Mouse (Mus musculus) small intestine, adult 2 months (tissue): ENCODE results near the gene Olfr288. TPM values are rescaled to one million over a fixed set of nuclear protein-coding genes. Genes with fewer than 3 reads are reported as not detected.
A peak's percentile ranks its signal among the peaks of the same experiment; 100 is the strongest.

Source experiments
- H3K27ac ChIP-seq: fragments of 200-500 bp; 2 replicates; pipeline ENCODE4 v1.5.1; 2012; ENCODE audit warnings: low read depth, low read length, control low read depth, inconsistent platforms; ENCODE audit not compliant: insufficient read depth
- H3K27me3 ChIP-seq: fragments of 200-500 bp; 2 replicates; pipeline ENCODE4 v1.6.1; 2012; ENCODE audit warnings: mild to moderate bottlenecking, moderate library complexity, low read length, inconsistent platforms; ENCODE audit not compliant: control insufficient read depth, insufficient read depth
- H3K36me3 ChIP-seq: fragments of 200-500 bp; 2 replicates; pipeline ENCODE4 v1.6.1; 2012; ENCODE audit warnings: mild to moderate bottlenecking, low read length, control low read depth, inconsistent platforms; ENCODE audit not compliant: control insufficient read depth, insufficient read depth
- H3K4me1 ChIP-seq: fragments of 200-500 bp; 2 replicates; pipeline ENCODE4 v1.6.1; 2012; ENCODE audit warnings: low read length, inconsistent platforms, mixed read lengths; ENCODE audit not compliant: control insufficient read depth, insufficient read depth, insufficient read length
- H3K4me3 ChIP-seq: fragments of 200-500 bp; 2 replicates; pipeline ENCODE4 v1.5.1; 2012; ENCODE audit warnings: low read depth, mild to moderate bottlenecking, control low read depth, inconsistent platforms, low read length, moderate library complexity
- CTCF ChIP-seq: fragments of 200-500 bp; IDR thresholded peaks from 2 replicates; pipeline ENCODE4 v1.5.1; 2012; ENCODE audit warnings: low read depth, mild to moderate bottlenecking, control low read depth, inconsistent platforms, low read length, moderate library complexity, mixed read lengths; ENCODE audit not compliant: insufficient replicate concordance, insufficient read length; ENCODE audit errors: extremely low read depth
- POLR2A ChIP-seq: fragments of 200-500 bp; IDR thresholded peaks from 2 replicates; pipeline ENCODE4 v1.6.1; 2012; ENCODE audit warnings: low read depth, mild to moderate bottlenecking, control low read depth, inconsistent platforms, low read length, moderate library complexity
- WGBS: fragments of 180-500 bp; shearing (Covaris S2); methylation state at CpG from one replicate; pipeline ENCODE4 v1.1.7; 2018; 5-methylcytosine and 5-hydroxymethylcytosine counted together
- polyA plus RNA-seq: library from polyadenylated mRNA; depleted of rRNA; stranded (reverse); fragments of >200 nt; gene quantifications from 2 replicates; pipeline ENCODE4 v1.2.3, GENCODE M21; 2012

Gene Olfr288
- polyA plus RNA-seq, 1 experiment: not detected

DNA sequence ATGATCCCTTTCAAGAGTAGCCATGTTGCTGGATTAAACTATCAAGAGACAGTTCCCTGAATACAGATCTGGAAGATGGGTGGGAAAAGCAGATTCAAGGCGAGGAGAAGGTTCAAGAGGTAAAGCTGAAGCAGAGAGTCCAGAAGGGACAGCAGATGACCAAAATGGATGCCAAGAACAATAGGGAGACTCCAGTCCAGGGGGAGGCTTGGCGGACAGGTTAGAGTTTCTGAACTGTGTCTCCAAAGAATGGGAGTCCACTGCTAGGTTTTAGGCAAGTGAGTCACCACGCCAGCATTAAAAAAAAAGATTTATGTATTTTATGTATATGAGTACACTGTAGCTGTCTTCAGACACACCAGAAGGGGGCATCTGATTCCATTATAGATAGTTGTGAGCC lies 40.7 kb downstream of the Olfr288 start:
- Histone ChIP-seq H3K36me3 (no peaks in the 10 kb centered on the region), H3K4me3 (no peak overlapping the region), H3K27ac (no peak overlapping the region), H3K4me1 (peaks cover 3% of the 10 kb centered on the region; the same call in 1 of the 2 replicates), H3K27me3 (no peaks in the 10 kb centered on the region)
- WGBS: 78% methylated on average over 3 of the region's 3 CpGs
- TF ChIP-seq CTCF (no peak), POLR2A (no peak)

DNA sequence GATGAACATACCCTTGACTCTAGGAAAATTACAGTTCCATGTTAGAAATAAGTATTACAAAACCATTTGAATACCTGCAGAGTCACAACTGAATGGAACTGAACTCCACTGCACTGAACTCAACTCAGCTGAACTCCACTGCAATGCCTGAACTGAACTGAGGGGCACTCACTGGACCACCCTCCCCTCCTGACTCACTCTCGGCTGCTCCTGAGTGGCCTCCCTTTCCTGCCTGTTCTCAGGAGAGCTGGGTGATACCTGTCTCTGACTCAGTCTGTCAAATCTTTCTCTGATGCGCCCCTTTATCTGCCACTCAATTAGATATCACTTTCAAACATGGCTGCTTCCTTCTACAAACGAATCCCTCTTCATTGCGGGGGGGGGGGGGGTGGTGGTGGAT lies 41.2 kb downstream of the Olfr288 start:
- H3K4me3 ChIP-seq: no peak overlapping the region
- no peak overlapping the region for H3K27ac ChIP-seq
- no peak for TF ChIP-seq POLR2A
- no peak for TF ChIP-seq CTCF
- H3K36me3 ChIP-seq: no peaks in the 10 kb centered on the region
- 54% methylated on average over 4 of the region's 4 CpGs for WGBS
- H3K4me1 ChIP-seq: peaks cover 3% of the 10 kb centered on the region; the same call in 1 of the 2 replicates
- H3K27me3 ChIP-seq: no peaks in the 10 kb centered on the region

DNA sequence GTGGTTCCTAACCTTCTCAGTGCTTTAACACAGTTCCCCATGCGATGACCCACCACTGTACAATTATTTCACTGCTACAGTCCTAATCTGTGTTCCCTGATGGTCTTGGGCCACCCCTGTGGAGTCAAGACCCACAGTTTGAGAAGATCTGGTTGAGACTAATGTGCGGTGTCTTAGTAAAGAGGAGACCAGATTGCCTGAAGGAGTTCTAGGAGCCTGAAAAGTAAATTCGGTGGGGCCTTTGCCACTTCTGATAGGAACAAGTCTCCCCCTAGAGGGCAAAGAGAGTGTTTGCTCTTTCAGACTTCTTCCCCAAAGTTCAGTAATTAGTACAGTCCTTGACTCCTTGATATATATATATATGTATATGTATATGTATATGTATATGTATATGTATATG lies 41.7 kb downstream of the Olfr288 start:
- 34% methylated on average over 3 of the region's 3 CpGs for WGBS
- Histone ChIP-seq H3K36me3 (no peaks in the 10 kb centered on the region), H3K4me3 (no peak overlapping the region), H3K4me1 (peaks cover 3% of the 10 kb centered on the region; the same call in 1 of the 2 replicates), H3K27me3 (no peaks in the 10 kb centered on the region), H3K27ac (no peak overlapping the region)
- TF ChIP-seq POLR2A: no peak
- no peak for TF ChIP-seq CTCF

DNA sequence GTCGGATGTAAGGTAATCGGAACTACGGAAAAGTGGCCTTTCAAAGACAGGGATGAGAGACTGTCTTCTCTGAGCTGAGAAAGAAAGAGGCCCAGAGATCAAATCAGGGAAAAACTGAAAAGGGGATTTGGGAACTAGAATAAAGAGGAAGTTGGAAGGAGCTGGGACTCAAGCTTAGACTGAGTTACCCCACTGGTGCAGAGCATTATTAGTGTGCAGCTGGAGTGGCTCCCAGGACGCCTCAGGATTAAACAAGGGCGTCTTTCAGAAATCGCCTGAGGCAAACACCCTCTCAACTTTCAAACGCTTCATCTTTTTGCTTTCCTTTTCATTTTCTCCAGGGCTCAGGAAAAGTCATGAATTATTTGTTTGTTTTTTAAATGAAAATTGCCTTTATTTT lies 42.4 kb downstream of the Olfr288 start:
- WGBS: 75% methylated on average over 7 of the region's 7 CpGs
- Histone ChIP-seq H3K4me3 (no peak overlapping the region), H3K36me3 (no peaks in the 10 kb centered on the region), H3K27me3 (no peaks in the 10 kb centered on the region), H3K27ac (no peak overlapping the region), H3K4me1 (peaks cover 3% of the 10 kb centered on the region; the same call in 1 of the 2 replicates)
- TF ChIP-seq CTCF (no peak), POLR2A (no peak)

DNA sequence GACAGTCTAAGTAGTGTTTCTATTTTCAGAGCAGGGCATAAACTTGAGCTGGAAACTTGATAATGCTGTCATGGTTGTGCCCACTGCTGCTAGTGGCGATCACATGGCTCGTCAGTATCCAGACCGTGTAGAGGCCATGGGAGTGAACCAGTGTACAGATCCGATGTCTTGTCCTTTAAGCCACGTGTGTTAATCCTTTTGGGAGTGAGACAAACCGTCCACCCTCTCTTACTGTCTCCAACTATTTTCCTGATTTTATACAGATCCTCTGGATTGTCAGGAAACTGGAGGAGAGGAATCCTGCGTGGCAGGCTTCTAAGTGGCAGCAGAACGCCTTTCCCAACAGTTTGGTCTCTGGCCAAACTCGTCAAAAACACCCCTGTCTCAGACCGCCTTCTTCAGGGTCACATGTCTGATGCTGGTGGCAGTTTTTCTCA lies 46.2 kb downstream of the Olfr288 start:
- TF ChIP-seq CTCF: no peak
- H3K27me3 ChIP-seq: no peaks in the 10 kb centered on the region
- no peaks in the 10 kb centered on the region for H3K36me3 ChIP-seq
- H3K4me3 ChIP-seq: no peak overlapping the region
- H3K27ac ChIP-seq: no peak overlapping the region
- WGBS: 63% methylated on average over 10 of the region's 10 CpGs
- H3K4me1 ChIP-seq: peaks cover 7% of the 10 kb centered on the region; the same call in 1 of the 2 replicates

- no peak for TF ChIP-seq POLR2A
- no peak for TF ChIP-seq CTCF
- peaks cover 7% of the 10 kb centered on the region; the same call in 1 of the 2 replicates for H3K4me1 ChIP-seq
- no peak overlapping the region for H3K4me3 ChIP-seq
- 82% methylated on average over 3 of the region's 3 CpGs for WGBS
- H3K36me3 ChIP-seq: no peaks in the 10 kb centered on the region
- H3K27me3 ChIP-seq: no peaks in the 10 kb centered on the region
- no peak overlapping the region for H3K27ac ChIP-seq
Observed at GRCm38 (mm10) chr15:98148356-98148755, 47.0 kb downstream of the Olfr288 start.

GRCm38 (mm10) chr15:98145559-98146181 lies 49.7 kb downstream of the Olfr288 start:
- WGBS: 1% methylated on average over 38 of the region's 38 CpGs
- TF ChIP-seq POLR2A: peak; percentile 57; the same call in 1 of the 2 replicates
- no peak for TF ChIP-seq CTCF
- Histone ChIP-seq H3K27me3 (no peaks in the 10 kb centered on the region), H3K36me3 (peaks cover 17% of the 10 kb centered on the region), H3K4me3 (peak overlapping the region; percentile 90), H3K4me1 (peaks cover 8% of the 10 kb centered on the region), H3K27ac (0 out of 2 replicates have a peak overlapping the region, but pooled peaks have one; percentile 5)
